Mouse (Mus musculus): ENCODE results near the gene Orm2. TPM values are rescaled to one million over a fixed set of nuclear protein-coding genes. Genes with fewer than 3 reads are reported as not detected.
A peak's percentile ranks its signal among the peaks of the same experiment; 100 is the strongest.

The Orm2 gene
- total RNA-seq, 2 experiments from 2014 or later = not detected

- peak; percentile 45 for DNase-seq
Observed at GRCm38 (mm10) chr4:63408247-63408646, 46.0 kb downstream of the Orm2 start.

GRCm38 (mm10) chr4:63408649-63409048 lies 46.4 kb downstream of the Orm2 start:
- peak; percentile 73 for DNase-seq

- DNase-seq = peak; percentile 49
Observed at GRCm38 (mm10) chr4:63409317-63409907, 47.2 kb downstream of the Orm2 start.

- peak; percentile 75 for DNase-seq
Observed at GRCm38 (mm10) chr4:63409908-63410582, 47.8 kb downstream of the Orm2 start.

GRCm38 (mm10) chr4:63410583-63410934 lies 48.3 kb downstream of the Orm2 start:
- peak; percentile 95 for DNase-seq

- DNase-seq = no peak
Observed at GRCm38 (mm10) chr4:63411222-63411621, 49.0 kb downstream of the Orm2 start.

GRCm38 (mm10) chr4:63414951-63415350 lies 52.7 kb downstream of the Orm2 start:
- DNase-seq = no peak

Other genes with a start within 250 kb of the Orm2 start
- gene Ambp, start 207.7 kb upstream of the Orm2 start, total RNA-seq (2021) = not detected
- not detected for gene Kif12, start 190.3 kb upstream of the Orm2 start, total RNA-seq (2021)
- 1 to 10 TPM; 6.5 TPM for gene Col27a1, start 148.4 kb upstream of the Orm2 start, total RNA-seq (2021)
- not detected for gene Orm1, start 17.9 kb upstream of the Orm2 start, total RNA-seq (2021)
- gene Orm3, start 6.3 kb upstream of the Orm2 start, total RNA-seq (2021) = not detected
- gene Akna, start 40.9 kb downstream of the Orm2 start, total RNA-seq (2021) = 1 to 10 TPM; 4.8 to 5.3 TPM
- 1 to 10 TPM; 5.1 to 8.9 TPM for gene Whrn, start 133.5 kb downstream of the Orm2 start, total RNA-seq (2021)
- 100 to 1,000 TPM; 158 to 159 TPM for gene Atp6v1g1, start 182.3 kb downstream of the Orm2 start, total RNA-seq (2021)
- gene Tmem268, start 196.3 kb downstream of the Orm2 start, total RNA-seq (2021) = 1 to 10 TPM; 4.3 to 4.9 TPM
- not detected for gene Gm11213, start 242.8 kb downstream of the Orm2 start, total RNA-seq (2021)